Mouse (Mus musculus) embryonic facial prominence, embryonic 13.5 days (tissue): Measurements from ENCODE around the gene Ppp2r5e. TPM values are rescaled to one million over a fixed set of nuclear protein-coding genes. Genes with fewer than 3 reads are reported as not detected.
A peak's percentile ranks its signal among the peaks of the same experiment; 100 is the strongest.

Experiments
- ATAC-seq: fragments of 200-750 bp; cut with Nextera tagmentation; 2 replicates; pipeline ENCODE4 v1.8.0; 2017; ENCODE audit warnings: low read depth; ENCODE audit not compliant: insufficient number of reproducible peaks, insufficient read depth, low FRiP score, low TSS enrichment
- H3K27ac ChIP-seq: fragments of 300-500 bp; sonication (generic); 2 replicates; pipeline ENCODE4 v1.5.1; 2015; ENCODE audit warnings: moderate library complexity, mild to moderate bottlenecking, inconsistent platforms
- H3K27me3 ChIP-seq: fragments of 300-500 bp; sonication (generic); 2 replicates; pipeline ENCODE4 v1.6.1; 2015; ENCODE audit warnings: mild to moderate bottlenecking, inconsistent platforms
- H3K36me3 ChIP-seq: fragments of 300-500 bp; sonication (generic); 2 replicates; pipeline ENCODE4 v1.6.1; 2015; ENCODE audit warnings: mild to moderate bottlenecking, inconsistent platforms
- H3K4me1 ChIP-seq: fragments of 300-500 bp; sonication (generic); 2 replicates; pipeline ENCODE4 v1.6.1; 2015; ENCODE audit warnings: inconsistent platforms
- H3K4me2 ChIP-seq: fragments of 300-500 bp; sonication (generic); 2 replicates; pipeline ENCODE4 v1.6.1; 2015; ENCODE audit warnings: moderate library complexity, mild to moderate bottlenecking, inconsistent platforms
- H3K4me3 ChIP-seq: fragments of 300-500 bp; sonication (generic); 2 replicates; pipeline ENCODE4 v1.5.1; 2015; ENCODE audit warnings: mild to moderate bottlenecking, inconsistent platforms
- H3K9ac ChIP-seq: fragments of 300-500 bp; sonication (generic); 2 replicates; pipeline ENCODE4 v1.6.1; 2015; ENCODE audit warnings: mild to moderate bottlenecking, inconsistent platforms
- H3K9me3 ChIP-seq: fragments of 300-500 bp; sonication (generic); 2 replicates; pipeline ENCODE4 v1.6.1; 2016; ENCODE audit warnings: inconsistent platforms
- WGBS: fragments of 180-500 bp; shearing (Covaris S2); methylation state at CpG from one replicate; pipeline ENCODE4 v1.1.7; 2015; ENCODE audit warnings: mixed read lengths; 5-methylcytosine and 5-hydroxymethylcytosine counted together
- polyA plus RNA-seq: library from polyadenylated mRNA; unstranded; fragments of >200 nt; fragmentation: Nextera tagmentation; extraction: Ambion mirVana; gene quantifications from 2 replicates; pipeline ENCODE4 v1.2.1, GENCODE M21; 2015

The Ppp2r5e gene
- 14.3 and 15.0 TPM in 2 replicates for polyA plus RNA-seq

DNA sequence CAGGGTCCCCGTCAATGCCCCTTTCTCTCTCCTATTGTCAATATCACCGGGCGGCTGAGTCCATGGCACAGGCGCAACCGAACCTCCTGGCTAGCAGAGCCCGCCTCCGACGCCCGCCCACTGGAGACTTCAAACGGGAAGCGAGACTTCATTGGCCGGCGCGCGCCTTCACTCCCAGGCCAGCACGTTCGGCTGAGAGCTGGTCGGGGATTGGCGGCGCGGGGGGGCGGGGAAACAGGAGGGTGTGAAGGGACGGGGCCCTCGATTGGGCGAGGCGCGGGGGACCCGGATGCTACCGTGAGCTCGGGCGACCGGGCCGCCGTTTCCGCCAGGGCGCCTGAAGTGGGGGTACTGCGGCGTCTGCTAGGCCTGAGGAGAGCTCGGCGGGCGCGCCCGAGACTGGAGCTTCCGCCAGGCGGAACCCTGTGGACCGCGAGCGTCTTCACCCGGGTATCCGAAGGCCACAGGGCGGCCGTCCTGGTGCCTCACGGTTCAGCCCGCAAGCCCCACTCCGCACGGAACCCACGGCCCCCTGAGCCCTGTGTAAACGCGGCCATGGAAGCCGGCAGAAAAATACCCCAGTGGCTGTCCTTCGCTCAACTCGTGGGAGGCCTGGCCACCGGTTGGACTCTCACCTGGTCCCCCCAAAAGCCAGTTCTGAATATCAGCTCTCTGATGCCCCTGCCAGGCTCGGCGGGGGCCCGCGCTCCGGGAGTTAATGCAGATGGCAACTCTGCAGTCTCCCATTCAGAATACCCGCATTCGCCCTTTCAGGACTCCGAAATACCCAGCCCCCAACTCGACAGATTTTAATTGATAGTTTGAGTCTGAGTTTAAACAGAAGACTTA is at the start of gene Ppp2r5e:
Ppp2r5e (minus strand) TSS at position 92 of the 849 bp plus-strand sequence.
- Histone ChIP-seq H3K4me1 (peaks cover 8% of the 10 kb centered on the region), H3K4me3 (peak within 1 kb of the TSS; percentile 100), H3K9ac (peak within 1 kb of the TSS; percentile 98), H3K9me3 (no peaks in the 10 kb centered on the region), H3K36me3 (peaks cover 12% of the 10 kb centered on the region), H3K27me3 (no peaks in the 10 kb centered on the region), H3K4me2 (peak within 1 kb of the TSS; percentile 85), H3K27ac (peak within 1 kb of the TSS; percentile 96)
- peak; percentile 100 for ATAC-seq
- WGBS, result under 1% methylated on average over 72 of the region's 72 CpGs

DNA sequence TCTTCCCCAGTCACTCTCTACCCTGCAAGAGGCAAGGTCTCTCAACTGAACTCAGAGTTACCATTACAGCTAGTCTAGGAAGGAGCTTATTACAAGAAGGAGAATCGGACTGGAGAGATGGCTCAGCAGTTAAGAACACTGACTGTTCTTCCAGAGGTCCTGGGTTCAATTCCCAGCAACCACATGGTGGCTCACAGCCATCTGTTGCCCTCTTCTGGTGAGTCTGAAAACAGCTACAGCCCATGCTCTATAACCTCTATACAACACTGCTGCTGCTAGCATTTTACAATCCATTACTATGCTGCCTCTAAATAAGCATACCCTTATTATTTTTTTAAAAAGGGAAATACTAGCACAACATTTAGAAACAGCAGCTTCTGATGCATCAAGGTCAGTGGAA is 49.7 kb upstream of the Ppp2r5e start:
- 100% methylated on average over 1 of the region's 1 CpGs for WGBS
- no peak overlapping the region for H3K4me2 ChIP-seq

DNA sequence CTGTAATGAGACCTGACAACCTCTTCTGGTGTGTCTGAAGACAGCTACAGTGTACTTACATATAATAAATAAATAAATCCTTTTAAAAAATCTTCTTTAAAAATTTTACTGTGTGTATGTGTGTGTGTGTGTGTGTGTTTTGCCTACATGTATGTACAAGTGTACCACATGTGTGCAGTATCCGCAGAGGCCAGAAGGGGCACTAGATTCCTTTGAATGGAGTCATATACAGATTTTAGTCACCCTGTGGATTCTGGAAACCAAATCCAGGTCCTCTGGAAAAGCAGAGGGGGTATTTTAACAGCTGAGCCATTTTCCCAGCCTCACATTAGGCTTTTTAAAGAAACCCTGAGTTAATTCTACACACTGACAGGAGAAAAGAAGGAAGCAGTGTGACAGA is 45.7 kb upstream of the Ppp2r5e start:
- no peak overlapping the region for H3K4me2 ChIP-seq
- no peak overlapping the region for H3K4me3 ChIP-seq
- no peaks in the 10 kb centered on the region for H3K27me3 ChIP-seq
- H3K9me3 ChIP-seq, result no peaks in the 10 kb centered on the region
- WGBS, result 95% methylated on average over 1 of the region's 1 CpGs
- no peaks in the 10 kb centered on the region for H3K36me3 ChIP-seq
- H3K4me1 ChIP-seq, result no peaks in the 10 kb centered on the region
- no peak for ATAC-seq
- no peak overlapping the region for H3K9ac ChIP-seq
- H3K27ac ChIP-seq, result no peak overlapping the region

More for the DNA sequence above, 49.7 kb upstream of the Ppp2r5e start:
- Histone ChIP-seq H3K9me3 (no peaks in the 10 kb centered on the region; the same call in 1 of the 2 replicates), H3K36me3 (no peaks in the 10 kb centered on the region), H3K27ac (no peak overlapping the region), H3K4me3 (no peak overlapping the region), H3K27me3 (no peaks in the 10 kb centered on the region), H3K9ac (no peak overlapping the region), H3K4me1 (no peaks in the 10 kb centered on the region; the same call in 1 of the 2 replicates)
- no peak for ATAC-seq

DNA sequence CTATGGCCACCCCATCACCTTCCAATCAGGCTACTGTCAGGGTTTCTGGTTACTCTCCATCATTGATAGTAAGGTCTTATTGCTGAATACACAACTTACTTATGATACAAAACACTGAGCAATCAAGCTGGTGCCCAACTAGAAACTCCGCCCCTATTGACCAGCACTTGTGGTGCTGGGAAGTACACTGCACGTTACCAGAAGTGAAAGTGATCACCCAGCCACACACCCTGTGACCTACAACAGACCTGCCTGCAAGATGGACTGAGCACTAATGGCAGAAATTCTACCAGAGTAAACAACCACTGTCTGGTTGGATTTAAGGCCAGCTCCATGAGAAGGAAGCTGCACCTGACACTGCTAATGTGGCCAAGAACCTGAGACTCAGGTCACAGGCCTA is 42.3 kb upstream of the Ppp2r5e start:
- 85% methylated on average over 2 of the region's 2 CpGs for WGBS
- ATAC-seq, result no peak
- Histone ChIP-seq H3K4me1 (no peaks in the 10 kb centered on the region), H3K9ac (no peak overlapping the region), H3K27me3 (no peaks in the 10 kb centered on the region), H3K9me3 (no peaks in the 10 kb centered on the region), H3K36me3 (no peaks in the 10 kb centered on the region), H3K27ac (no peak overlapping the region), H3K4me2 (no peak overlapping the region), H3K4me3 (no peak overlapping the region)

DNA sequence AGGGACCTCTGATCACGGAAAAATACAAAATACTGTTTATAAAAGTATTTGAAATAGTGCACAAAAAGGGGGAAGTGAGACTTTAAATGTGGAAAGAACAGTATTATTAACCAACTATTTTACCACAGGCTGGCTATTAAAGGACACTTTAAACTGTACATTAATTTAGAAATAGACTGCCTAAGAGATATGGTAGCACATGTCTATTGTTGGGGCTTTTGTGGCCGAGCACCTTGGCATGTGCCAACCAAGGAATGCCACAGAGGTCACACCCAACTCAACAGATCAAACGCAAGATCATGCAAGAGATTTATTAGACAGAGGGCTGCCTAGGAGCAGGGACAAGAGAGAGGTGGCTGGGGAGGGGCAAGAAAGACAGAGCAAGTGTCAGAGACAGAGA is 41.1 kb upstream of the Ppp2r5e start:
- Histone ChIP-seq H3K9me3 (no peaks in the 10 kb centered on the region), H3K4me2 (no peak overlapping the region), H3K36me3 (peaks cover 10% of the 10 kb centered on the region), H3K4me3 (no peak overlapping the region), H3K27me3 (no peaks in the 10 kb centered on the region), H3K9ac (no peak overlapping the region), H3K27ac (no peak overlapping the region), H3K4me1 (no peaks in the 10 kb centered on the region)
- no peak for ATAC-seq
- WGBS, result 85% methylated on average over 3 of the region's 3 CpGs

DNA sequence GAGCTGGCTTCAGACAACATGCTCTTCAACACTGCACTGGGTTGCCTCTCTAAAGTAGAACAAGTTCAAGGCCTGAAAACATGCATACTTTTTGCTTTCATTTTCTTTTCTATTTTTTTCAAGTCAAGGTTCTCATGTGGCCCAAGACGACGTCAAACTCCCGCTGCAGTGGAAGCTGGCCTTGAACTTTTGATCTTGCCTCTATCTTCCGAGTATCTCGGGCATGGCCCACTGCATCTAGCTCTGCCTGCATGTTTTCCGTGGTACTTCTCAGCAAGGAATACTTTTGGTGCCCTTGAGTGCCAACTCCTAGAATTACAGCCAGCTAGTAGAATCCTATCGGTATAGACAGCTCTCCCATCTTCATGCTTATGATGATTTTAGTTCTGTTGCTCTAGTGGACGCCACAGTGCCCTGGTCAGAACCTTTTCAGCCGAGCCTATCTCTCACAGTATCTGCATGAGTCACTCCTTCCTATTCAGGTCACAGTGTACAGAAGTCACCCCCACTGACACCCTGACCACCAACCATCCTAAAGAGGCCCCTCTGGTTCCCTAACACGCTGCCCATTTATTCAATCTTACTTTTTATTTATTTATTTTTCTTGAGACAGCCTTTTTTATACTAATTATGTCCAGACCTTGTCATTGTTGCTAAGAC is 39.9 kb upstream of the Ppp2r5e start:
- Histone ChIP-seq H3K36me3 (peaks cover 10% of the 10 kb centered on the region), H3K4me2 (no peak overlapping the region), H3K27me3 (no peaks in the 10 kb centered on the region), H3K9me3 (no peaks in the 10 kb centered on the region), H3K4me3 (no peak overlapping the region), H3K4me1 (no peaks in the 10 kb centered on the region), H3K9ac (no peak overlapping the region), H3K27ac (no peak overlapping the region)
- WGBS, result 85% methylated on average over 10 of the region's 10 CpGs
- ATAC-seq, result no peak

DNA sequence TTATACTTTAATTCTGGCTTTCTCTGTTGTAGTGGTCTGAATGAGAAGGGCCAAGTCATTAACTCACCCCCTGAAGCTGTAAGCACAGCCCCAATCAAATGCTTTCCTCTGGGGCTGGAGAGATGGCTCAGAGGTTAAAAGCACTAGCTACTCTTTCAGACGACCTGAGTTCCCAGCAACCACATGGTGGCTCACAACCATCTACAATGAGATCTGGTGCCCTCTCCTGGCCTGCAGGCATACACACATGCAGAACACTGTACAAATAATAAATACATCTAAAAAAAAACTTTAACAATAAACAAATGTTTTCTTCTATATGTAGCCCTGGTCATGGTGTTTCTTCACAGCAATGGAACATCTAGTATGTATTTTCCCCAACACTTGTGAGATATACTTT is 33.6 kb upstream of the Ppp2r5e start:
- no peaks in the 10 kb centered on the region for H3K4me1 ChIP-seq
- H3K4me3 ChIP-seq, result no peak overlapping the region
- H3K27ac ChIP-seq, result no peak overlapping the region
- H3K9ac ChIP-seq, result no peak overlapping the region
- WGBS, result 59% methylated on average over 1 of the region's 1 CpGs
- no peaks in the 10 kb centered on the region for H3K27me3 ChIP-seq
- H3K9me3 ChIP-seq, result no peaks in the 10 kb centered on the region
- ATAC-seq, result no peak
- peaks cover 13% of the 10 kb centered on the region for H3K36me3 ChIP-seq
- no peak overlapping the region for H3K4me2 ChIP-seq

DNA sequence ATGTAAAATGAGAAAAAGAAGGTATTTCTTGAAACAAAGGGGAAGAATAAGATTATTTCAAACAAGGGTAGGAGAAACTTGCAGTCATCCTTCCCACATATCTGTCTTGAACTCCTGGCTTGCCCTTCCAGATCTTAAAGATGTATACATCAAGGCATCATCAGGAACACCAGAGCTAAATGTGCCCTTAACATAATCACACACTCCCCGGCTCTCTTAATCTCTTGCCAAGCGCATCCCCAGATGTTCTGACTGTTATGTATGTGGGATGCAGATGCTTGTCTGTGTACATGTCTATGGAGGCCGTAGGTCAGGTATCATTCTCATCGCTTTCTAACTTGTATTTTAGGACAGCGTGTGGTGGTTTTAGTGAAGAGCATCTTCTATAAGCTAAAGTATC is 27.2 kb upstream of the Ppp2r5e start:
- Histone ChIP-seq H3K27ac (no peak overlapping the region), H3K9ac (no peak overlapping the region), H3K4me2 (no peak overlapping the region), H3K27me3 (no peaks in the 10 kb centered on the region), H3K4me1 (no peaks in the 10 kb centered on the region), H3K9me3 (0 out of 2 replicates have a peak, but pooled peaks cover 9% of the 10 kb centered on the region), H3K4me3 (no peak overlapping the region), H3K36me3 (no peaks in the 10 kb centered on the region)
- 89% methylated on average over 5 of the region's 5 CpGs for WGBS
- ATAC-seq, result no peak

DNA sequence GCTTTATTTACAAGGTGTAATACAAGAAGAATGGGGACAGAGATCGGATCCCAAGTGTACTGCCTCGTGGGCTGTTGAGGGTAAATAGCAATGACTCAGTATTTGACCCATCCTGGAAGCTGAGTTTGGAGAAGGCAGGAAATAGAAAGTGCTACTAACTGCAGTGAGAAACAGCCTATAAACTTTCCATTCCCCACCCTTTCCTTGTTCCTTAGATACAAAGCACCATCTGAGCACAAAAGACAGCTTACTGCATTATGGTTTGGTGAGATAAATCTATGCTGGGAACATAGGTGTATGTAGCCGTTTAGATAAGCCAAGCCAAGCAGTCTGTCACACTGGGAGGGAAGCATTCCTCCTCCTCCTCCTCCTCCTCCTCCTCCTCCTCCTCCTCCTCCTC is 26.8 kb upstream of the Ppp2r5e start:
- Histone ChIP-seq H3K4me1 (no peaks in the 10 kb centered on the region), H3K9ac (no peak overlapping the region), H3K4me3 (no peak overlapping the region), H3K4me2 (no peak overlapping the region), H3K27me3 (no peaks in the 10 kb centered on the region), H3K27ac (no peak overlapping the region), H3K36me3 (no peaks in the 10 kb centered on the region), H3K9me3 (0 out of 2 replicates have a peak, but pooled peaks cover 9% of the 10 kb centered on the region)
- ATAC-seq, result no peak
- 67% methylated on average over 3 of the region's 3 CpGs for WGBS

DNA sequence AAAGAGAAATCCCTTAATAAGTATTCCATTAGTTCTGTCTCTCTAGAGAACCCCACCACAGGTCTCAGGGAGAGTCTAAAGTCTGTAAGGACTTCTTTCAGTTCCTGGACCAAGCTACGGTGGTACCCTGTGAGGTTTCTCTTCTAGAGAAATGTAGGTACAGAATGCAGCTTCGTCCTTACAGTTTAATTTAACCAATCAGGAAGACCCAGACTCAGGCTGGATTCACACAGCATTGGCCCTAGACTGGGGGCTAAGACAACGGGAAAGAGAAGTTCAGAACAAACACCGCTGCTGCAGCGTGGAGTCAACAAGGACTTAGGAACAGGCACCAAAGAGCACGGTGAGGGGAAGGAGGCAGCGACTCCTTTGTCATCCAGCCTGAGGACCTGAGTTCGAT is 20.8 kb upstream of the Ppp2r5e start:
- WGBS, result 60% methylated on average over 8 of the region's 8 CpGs
- H3K4me2 ChIP-seq, result no peak overlapping the region
- no peaks in the 10 kb centered on the region for H3K27me3 ChIP-seq
- no peak overlapping the region for H3K4me3 ChIP-seq
- H3K27ac ChIP-seq, result no peak overlapping the region
- H3K9me3 ChIP-seq, result 0 out of 2 replicates have a peak, but pooled peaks cover 9% of the 10 kb centered on the region
- H3K36me3 ChIP-seq, result no peaks in the 10 kb centered on the region
- ATAC-seq, result no peak
- H3K4me1 ChIP-seq, result no peaks in the 10 kb centered on the region
- H3K9ac ChIP-seq, result no peak overlapping the region

DNA sequence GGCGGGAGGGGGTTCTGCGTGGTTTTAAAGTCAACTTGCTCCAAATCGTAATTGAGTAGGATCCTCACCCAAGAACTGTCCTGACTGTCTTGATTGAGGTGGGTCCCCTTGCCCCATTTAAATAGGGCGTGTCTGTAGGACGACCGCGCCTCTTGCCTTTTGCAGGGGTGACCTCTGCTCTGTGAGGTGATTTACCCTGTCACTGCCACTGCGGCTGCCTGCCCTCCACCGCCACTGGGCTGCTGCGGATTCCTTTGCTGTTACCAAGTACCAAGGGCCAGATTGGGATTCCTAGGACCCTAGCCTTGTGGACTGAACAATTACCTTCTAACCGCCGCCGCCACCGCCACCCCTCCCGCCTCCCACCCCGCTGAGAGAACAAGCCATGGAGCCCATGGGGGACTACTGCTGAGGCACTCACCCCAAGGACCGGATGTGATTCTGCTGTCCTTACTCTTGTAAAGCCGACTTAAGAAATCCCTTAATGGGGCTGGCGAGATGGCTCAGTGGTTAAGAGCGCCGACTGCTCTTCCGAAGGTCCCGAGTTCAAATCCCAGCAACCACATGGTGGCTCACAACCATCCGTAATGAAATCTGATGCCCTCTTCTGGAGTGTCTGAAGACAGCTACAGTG is 20.2 kb upstream of the Ppp2r5e start:
- H3K9ac ChIP-seq, result peak overlapping the region; percentile 41; the same call in 1 of the 2 replicates
- H3K4me3 ChIP-seq, result peak overlapping the region; percentile 37
- H3K27ac ChIP-seq, result no peak overlapping the region
- H3K4me1 ChIP-seq, result no peaks in the 10 kb centered on the region
- no peaks in the 10 kb centered on the region for H3K27me3 ChIP-seq
- no peak for ATAC-seq
- 6% methylated on average over 24 of the region's 24 CpGs for WGBS
- H3K36me3 ChIP-seq, result no peaks in the 10 kb centered on the region
- H3K4me2 ChIP-seq, result peak overlapping the region; percentile 63
- H3K9me3 ChIP-seq, result 0 out of 2 replicates have a peak, but pooled peaks cover 4% of the 10 kb centered on the region
